Mouse (Mus musculus): ENCODE measurements around the gene Ncor2.

- TF ChIP-seq CTCF (IDR thresholded peaks at IDR 0.05; ENCODE audit: control insufficient read depth, insufficient read depth, insufficient read length) (no peak), USF1 (IDR thresholded peaks at IDR 0.05; ENCODE audit: low read depth) (no peak), MAX (IDR thresholded peaks at IDR 0.05) (no peak)
Observed at GRCm38 (mm10) chr5:125130406-125130805, 48.6 kb downstream of the Ncor2 start.
